Mouse (Mus musculus) erythroblast, embryonic 14.5 days (primary cell): ENCODE results near the gene Rrn3. TPM values are rescaled to one million over a fixed set of nuclear protein-coding genes. Genes with fewer than 3 reads are reported as not detected.
A peak's percentile ranks its signal among the peaks of the same experiment; 100 is the strongest.
"Not testable (repeated sequence)": the region's sequence is repeated elsewhere in the genome, so short reads cannot be mapped to it uniquely, and the experiment has no call there.

Experiments
- H3K27me3 ChIP-seq: 2 replicates; pipeline ENCODE4 v1.6.1; 2012; ENCODE audit warnings: inconsistent platforms; ENCODE audit not compliant: control insufficient read depth
- H3K36me3 ChIP-seq: 2 replicates; pipeline ENCODE4 v1.6.1; 2012; ENCODE audit warnings: mild to moderate bottlenecking, inconsistent platforms; ENCODE audit not compliant: control insufficient read depth
- H3K4me1 ChIP-seq: 2 replicates; pipeline ENCODE4 v1.6.1; 2012; ENCODE audit warnings: inconsistent platforms; ENCODE audit not compliant: control insufficient read depth
- H3K4me3 ChIP-seq: replicated peaks from 2 replicates; pipeline ENCODE3; 2012; ENCODE audit warnings: moderate library complexity, mild to moderate bottlenecking, inconsistent platforms
- H3K9me3 ChIP-seq: 2 replicates; pipeline ENCODE4 v1.6.1; 2012; ENCODE audit warnings: low read length, inconsistent platforms, mixed read lengths; ENCODE audit not compliant: control insufficient read depth
- GATA1 ChIP-seq: IDR thresholded peaks from 2 replicates; pipeline ENCODE4 v1.6.1; 2012; ENCODE audit warnings: low read length, inconsistent platforms, mixed read lengths
- TAL1 ChIP-seq: IDR thresholded peaks from 3 replicates; pipeline ENCODE4 v1.6.1; 2012; ENCODE audit warnings: low read length, inconsistent platforms, mixed read lengths
- polyA plus RNA-seq: library from polyadenylated mRNA; stranded (reverse); fragments of >175 nt; gene quantifications from 2 replicates; pipeline ENCODE4 v1.2.3, GENCODE M21; 2012

Rrn3 gene
- polyA plus RNA-seq, 1 experiment: 0.38 TPM

DNA sequence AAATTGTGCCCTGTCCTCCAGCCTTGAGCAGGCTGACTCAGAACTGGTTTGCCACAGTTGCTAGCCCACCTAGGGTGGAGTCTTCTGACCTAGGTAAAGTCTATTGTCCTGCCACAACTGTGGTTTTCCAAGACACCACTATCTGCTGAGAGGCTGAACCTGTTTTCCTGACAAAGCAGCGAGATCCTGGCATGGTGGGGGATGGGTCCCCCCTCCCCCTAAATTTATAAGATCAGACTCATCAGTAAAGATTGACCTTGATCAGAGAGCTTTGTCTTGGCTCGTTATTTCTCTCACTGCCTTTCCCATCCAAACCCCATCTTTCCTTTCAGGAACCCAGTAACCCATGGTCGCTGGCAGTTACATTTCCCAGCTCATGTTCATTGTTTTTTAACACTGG is 30.5 kb upstream of the Rrn3 start:
- H3K27me3 ChIP-seq: peaks cover 10% of the 10 kb centered on the region
- H3K4me3 ChIP-seq: no peak overlapping the region
- TF ChIP-seq GATA1: no peak
- no peak for TF ChIP-seq TAL1
- H3K4me1 ChIP-seq: peaks cover 8% of the 10 kb centered on the region
- no peaks in the 10 kb centered on the region for H3K36me3 ChIP-seq
- no peaks in the 10 kb centered on the region for H3K9me3 ChIP-seq

- Histone ChIP-seq H3K36me3 (no peaks in the 10 kb centered on the region), H3K27me3 (peaks cover 14% of the 10 kb centered on the region), H3K9me3 (no peaks in the 10 kb centered on the region), H3K4me1 (peaks cover 11% of the 10 kb centered on the region), H3K4me3 (no peak overlapping the region)
- TF ChIP-seq TAL1 (no peak), GATA1 (no peak)
Observed at GRCm38 (mm10) chr16:13750626-13751025, 29.9 kb upstream of the Rrn3 start.

DNA sequence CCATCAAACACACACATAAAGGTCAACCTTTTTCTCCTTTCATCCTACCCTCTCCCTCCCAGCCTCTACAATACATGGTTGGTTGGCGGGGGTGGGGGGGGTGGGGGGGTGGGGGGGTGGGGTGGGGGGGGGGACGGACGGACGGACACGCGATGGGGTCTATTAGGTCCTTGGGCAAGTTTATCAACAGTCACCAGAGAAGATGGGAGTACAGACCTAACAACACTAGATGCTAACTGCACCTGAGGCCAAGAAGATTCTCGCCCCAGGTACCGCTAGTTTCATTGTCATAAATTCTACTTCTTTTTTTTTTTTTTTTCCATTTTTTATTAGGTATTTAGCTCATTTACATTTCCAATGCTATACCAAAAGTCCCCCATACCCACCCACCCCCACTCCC is 26.5 kb upstream of the Rrn3 start:
- TF ChIP-seq TAL1: no peak
- TF ChIP-seq GATA1: no peak
- H3K9me3 ChIP-seq: no peaks in the 10 kb centered on the region
- H3K36me3 ChIP-seq: no peaks in the 10 kb centered on the region
- H3K27me3 ChIP-seq: peaks cover 13% of the 10 kb centered on the region
- peak overlapping the region; percentile 67 for H3K4me3 ChIP-seq
- peaks cover 11% of the 10 kb centered on the region for H3K4me1 ChIP-seq

GRCm38 (mm10) chr16:13754400-13755190 is 25.9 kb upstream of the Rrn3 start:
- peaks cover 11% of the 10 kb centered on the region for H3K4me1 ChIP-seq
- H3K36me3 ChIP-seq: no peaks in the 10 kb centered on the region
- TF ChIP-seq TAL1 (no peak), GATA1 (no peak)
- peaks cover 13% of the 10 kb centered on the region for H3K27me3 ChIP-seq
- H3K4me3 ChIP-seq: peak overlapping the region; percentile 67
- no peaks in the 10 kb centered on the region for H3K9me3 ChIP-seq

- Histone ChIP-seq H3K36me3 (no peaks in the 10 kb centered on the region), H3K27me3 (peaks cover 13% of the 10 kb centered on the region), H3K4me1 (peaks cover 11% of the 10 kb centered on the region), H3K4me3 (no peak overlapping the region), H3K9me3 (no peaks in the 10 kb centered on the region)
- TF ChIP-seq GATA1 (no peak), TAL1 (no peak)
Observed at GRCm38 (mm10) chr16:13757823-13758222, 22.7 kb upstream of the Rrn3 start.

GRCm38 (mm10) chr16:13762807-13763206 is 17.7 kb upstream of the Rrn3 start:
- H3K36me3 ChIP-seq, H3K4me3 ChIP-seq, H3K4me1 ChIP-seq, H3K27me3 ChIP-seq, H3K9me3 ChIP-seq: not testable (repeated sequence)

GRCm38 (mm10) chr16:13764519-13764918 is 16.0 kb upstream of the Rrn3 start:
- TF ChIP-seq TAL1 (no peak), GATA1 (no peak)
- Histone ChIP-seq H3K9me3 (no peaks in the 10 kb centered on the region), H3K4me1 (no peaks in the 10 kb centered on the region), H3K36me3 (no peaks in the 10 kb centered on the region), H3K4me3 (no peak overlapping the region), H3K27me3 (no peaks in the 10 kb centered on the region)

DNA sequence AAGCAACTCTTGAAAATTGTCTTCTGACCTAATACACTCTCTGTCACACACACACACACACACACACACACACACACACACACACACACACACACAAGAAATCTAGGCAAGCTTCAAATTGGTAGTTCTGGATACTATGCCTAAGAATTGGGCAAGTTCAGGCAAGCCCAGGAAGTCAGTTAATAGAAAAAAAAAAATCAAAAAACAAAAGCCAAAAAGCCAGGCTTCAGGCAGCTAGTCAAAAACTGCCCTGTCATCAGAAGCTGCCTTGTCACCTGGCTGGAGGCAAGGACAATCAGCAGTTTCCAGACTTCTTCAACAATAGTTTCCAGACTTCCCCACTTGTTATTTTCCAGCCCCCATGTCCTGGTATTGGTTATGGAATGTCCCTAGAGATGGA is 14.1 kb upstream of the Rrn3 start:
- Histone ChIP-seq H3K9me3 (no peaks in the 10 kb centered on the region), H3K4me3 (no peak overlapping the region), H3K27me3 (no peaks in the 10 kb centered on the region), H3K4me1 (no peaks in the 10 kb centered on the region), H3K36me3 (no peaks in the 10 kb centered on the region)
- TF ChIP-seq TAL1: no peak
- no peak for TF ChIP-seq GATA1

DNA sequence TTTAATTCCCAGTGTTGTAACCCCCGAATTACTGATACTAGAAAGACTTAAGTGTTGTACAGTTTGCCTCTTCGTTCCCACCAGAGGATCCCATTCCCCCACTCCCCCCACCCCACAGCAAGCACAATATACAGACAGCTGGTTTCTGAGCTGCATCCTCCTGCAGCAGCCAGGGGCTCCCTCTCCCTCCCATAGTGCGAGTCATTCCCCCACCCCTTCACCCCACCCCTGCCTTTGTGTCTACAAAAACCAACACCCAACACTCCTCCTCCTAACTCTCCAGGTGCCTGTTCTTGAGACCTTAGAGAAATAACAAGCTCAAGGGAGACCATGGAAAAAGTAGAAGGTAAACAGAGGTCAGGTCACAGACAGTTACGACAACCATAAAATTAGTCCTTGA is 8.9 kb upstream of the Rrn3 start:
- H3K4me3 ChIP-seq, H3K27me3 ChIP-seq, H3K9me3 ChIP-seq, H3K36me3 ChIP-seq, H3K4me1 ChIP-seq: not testable (repeated sequence)

DNA sequence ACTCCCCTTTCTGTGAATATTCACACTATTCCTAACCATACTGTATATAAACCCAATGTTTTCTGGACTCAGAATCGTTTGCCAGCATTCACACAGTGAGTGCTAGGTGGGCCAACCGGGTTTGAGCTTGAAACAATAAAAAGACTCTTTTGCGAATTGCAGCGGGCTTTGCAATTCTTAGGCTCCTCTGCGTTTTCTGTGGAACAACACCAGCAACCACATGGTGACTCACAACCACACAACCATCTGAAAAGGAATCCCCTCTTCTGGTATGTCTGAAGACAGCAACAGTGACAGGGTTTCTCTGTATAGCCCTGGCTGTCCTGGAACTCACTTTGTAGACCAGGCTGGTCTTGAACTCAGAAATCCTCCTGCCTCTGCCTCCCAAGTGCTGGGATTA is 8.5 kb upstream of the Rrn3 start:
- not testable (repeated sequence) for H3K4me1 ChIP-seq, H3K9me3 ChIP-seq, H3K4me3 ChIP-seq, H3K27me3 ChIP-seq, H3K36me3 ChIP-seq

- H3K36me3 ChIP-seq, H3K4me1 ChIP-seq, H3K4me3 ChIP-seq, H3K27me3 ChIP-seq, H3K9me3 ChIP-seq: not testable (repeated sequence)
Observed at GRCm38 (mm10) chr16:13774011-13774410, 6.5 kb upstream of the Rrn3 start.

DNA sequence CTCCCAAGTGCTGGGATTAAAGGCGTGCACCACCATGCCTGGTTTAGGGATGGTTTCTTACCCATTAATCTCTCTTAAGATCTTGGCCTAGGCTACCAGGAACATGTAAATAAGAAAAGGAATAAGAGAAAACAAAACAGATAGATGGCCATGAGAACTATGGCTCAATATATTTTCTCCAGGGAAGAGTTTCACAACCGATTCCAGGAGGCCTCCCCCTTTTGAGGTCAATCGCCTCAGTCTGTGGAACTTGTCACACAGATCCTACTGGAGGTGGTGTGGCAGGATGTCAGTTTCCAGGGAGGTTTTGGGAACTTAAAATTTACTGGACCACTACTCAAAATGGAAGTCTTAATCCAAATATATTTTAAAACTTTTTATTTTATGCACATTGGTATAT is 5.9 kb upstream of the Rrn3 start:
- not testable (repeated sequence) for H3K36me3 ChIP-seq, H3K27me3 ChIP-seq, H3K4me1 ChIP-seq, H3K9me3 ChIP-seq, H3K4me3 ChIP-seq
